In the genomic region with DNA sequence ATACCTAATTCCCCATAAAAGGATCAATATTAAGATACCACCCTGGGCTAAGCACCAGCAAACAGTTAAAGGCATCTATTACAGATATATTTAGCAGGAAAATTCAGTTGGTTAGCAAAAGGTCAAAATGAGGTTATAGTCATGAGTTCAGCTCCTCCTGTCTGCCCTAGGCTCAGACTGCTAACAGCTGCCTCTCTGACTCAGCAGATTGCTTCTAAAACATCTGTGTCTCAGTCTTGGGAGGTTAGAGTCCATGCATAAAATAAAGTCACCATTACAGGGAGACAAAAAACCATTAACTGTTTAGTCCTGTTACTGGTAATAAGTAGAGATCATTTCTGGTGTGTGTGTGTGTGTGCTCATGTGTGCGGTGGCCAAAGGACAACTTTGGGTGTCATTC, we compare ENCODE assay signal across 27 mouse cellular contexts. TPM values are rescaled to one million over a fixed set of nuclear protein-coding genes. Genes with fewer than 3 reads are reported as not detected.
DNase-seq lines count a peak whose midpoint lies in the region; TF ChIP-seq lines count a peak whose summit lies in the region.
"Had no signal": no experiment of that assay in that cellular context is flagged by ENCODE, and none has a peak within 500 bp of the region (broad histone marks: within the 10 kb centered on the region; RNA-seq: fewer than 3 reads in every experiment).

No protein-coding gene starts in this region.

- TF ChIP-seq CTCF in heart, adult 2 months (IDR thresholded peaks at IDR 0.05): no peak
- no peak for TF ChIP-seq CTCF in embryonic fibroblast, embryonic 13.5 days (IDR thresholded peaks at IDR 0.05; ENCODE audit: borderline replicate concordance, insufficient read depth, low read length)

- H3K4me3 ChIP-seq in heart, adult 2 months: no peak overlapping the region
- H3K4me3 ChIP-seq in embryonic fibroblast, embryonic 13.5 days (ENCODE audit: insufficient read depth, low read length): no peak overlapping the region
- no peak overlapping the region for H3K4me3 ChIP-seq in myocyte
- H3K4me3 ChIP-seq: heart, embryonic 12.5 days; hindbrain, embryonic 13.5 days; limb, embryonic 10.5 days; limb, embryonic 15.5 days; liver, embryonic 15.5 days; midbrain, embryonic 10.5 days; midbrain, embryonic 15.5 days; neural tube, embryonic 12.5 days had no signal

- H3K27me3 ChIP-seq in heart, adult 2 months (ENCODE audit: control insufficient read depth, insufficient read depth, low read length): no peaks in the 10 kb centered on the region
- no peaks in the 10 kb centered on the region for H3K27me3 ChIP-seq in myocyte (ENCODE audit: control insufficient read depth, insufficient read depth, insufficient read length)
- H3K27me3 ChIP-seq: heart, embryonic 12.5 days; hindbrain, embryonic 13.5 days; limb, embryonic 15.5 days; liver, embryonic 15.5 days; midbrain, embryonic 15.5 days; neural tube, embryonic 12.5 days had no signal

- peak; percentile 85 for DNase-seq in heart, adult 11 months
- no peak for DNase-seq in heart, adult 2 months
- peak; percentile 4 for DNase-seq in kidney, postnatal 10 days
- DNase-seq in kidney, adult 18-20 months: no peak
- no peak for DNase-seq in thymus, postnatal 25 days
- DNase-seq in layer of hippocampus, postnatal 10 days (ENCODE audit: low spot score in 2 of 2): no peak
- DNase-seq: adrenal gland, adult 8-10 months; cerebellum, adult 11 months; cerebellum, postnatal 10 days; gastrocnemius, postnatal 25 days; heart, adult 18-20 months; heart, postnatal 4 days; lung, embryonic 14.5 days; lung, postnatal 14 days; right cerebral cortex, postnatal 4 days; thymus, adult 2 months; thymus, postnatal 4 days had no signal

- intact Hi-C loops in heart, adult 2 months (cut with DNase I): no loop called here

- peaks cover 22% of the 10 kb centered on the region for H3K36me3 ChIP-seq in heart, adult 2 months (ENCODE audit: control insufficient read depth, insufficient read depth, low read length)
- peaks cover 3% of the 10 kb centered on the region for H3K36me3 ChIP-seq in myocyte (ENCODE audit: control insufficient read depth, insufficient read depth)
- H3K36me3 ChIP-seq: liver, embryonic 15.5 days had no signal

- H3K4me1 ChIP-seq in heart, adult 2 months (ENCODE audit: control insufficient read depth, insufficient read depth, low read length): peaks cover 15% of the 10 kb centered on the region
- peaks cover 14% of the 10 kb centered on the region for H3K4me1 ChIP-seq in embryonic fibroblast, embryonic 13.5 days (ENCODE audit: control insufficient read depth, insufficient read depth, low read length)
- H3K4me1 ChIP-seq: liver, embryonic 15.5 days had no signal

- H3K79me2 ChIP-seq in heart, adult 2 months (replicated peaks; ENCODE audit: control insufficient read depth, insufficient read depth, low read length): peaks cover 7% of the 10 kb centered on the region
- peaks cover 39% of the 10 kb centered on the region for H3K79me2 ChIP-seq in myocyte (ENCODE audit: control insufficient read depth, insufficient read depth)

- peak overlapping the region; percentile 45 for H3K4me2 ChIP-seq in myocyte (ENCODE audit: low read depth)
- H3K4me2 ChIP-seq: heart, embryonic 12.5 days; hindbrain, embryonic 13.5 days; limb, embryonic 15.5 days; liver, embryonic 15.5 days; lung, embryonic 14.5 days; midbrain, embryonic 15.5 days; neural tube, embryonic 12.5 days had no signal

- no peak overlapping the region for H3K9ac ChIP-seq in heart, adult 2 months (ENCODE audit: low read depth, low read length)
- H3K9ac ChIP-seq: heart, embryonic 12.5 days; hindbrain, embryonic 13.5 days; limb, embryonic 15.5 days; liver, embryonic 15.5 days; lung, embryonic 14.5 days; midbrain, embryonic 15.5 days; neural tube, embryonic 12.5 days had no signal

- TF ChIP-seq POLR2A in heart, adult 2 months (IDR thresholded peaks at IDR 0.05; ENCODE audit: insufficient read depth, low read depth, low read length): no peak
- no peak for TF ChIP-seq POLR2A in embryonic fibroblast, embryonic 13.5 days (IDR thresholded peaks at IDR 0.05; ENCODE audit: low read depth, low read length)
- TF ChIP-seq POLR2A in myocyte (IDR thresholded peaks at IDR 0.05; ENCODE audit: insufficient read length, low read depth): no peak

- no peak for TF ChIP-seq EP300 in heart, adult 2 months (IDR thresholded peaks at IDR 0.05; ENCODE audit: insufficient read depth, low read depth, low read length)

- H3K27ac ChIP-seq in heart, adult 2 months: no peak overlapping the region
- peak overlapping the region; percentile 41; the same call in 1 of the 2 replicates for H3K27ac ChIP-seq in embryonic fibroblast, embryonic 13.5 days (ENCODE audit: insufficient read depth, low read length)
- H3K27ac ChIP-seq: hindbrain, embryonic 13.5 days; limb, embryonic 10.5 days; limb, embryonic 15.5 days; liver, embryonic 15.5 days; midbrain, embryonic 10.5 days; midbrain, embryonic 15.5 days; neural tube, embryonic 12.5 days had no signal

- no peak overlapping the region for H3ac ChIP-seq in myocyte (ENCODE audit: control insufficient read depth, insufficient read length)

- WGBS in heart, adult 2 months: 100% methylated on average over 1 of the region's 1 CpGs

TF ChIP-seq in myocyte, 11 proteins besides CTCF, POLR2A, EP300 and RAD21:
- TF ChIP-seq MYOD1 (IDR thresholded peaks at IDR 0.05; ENCODE audit: control insufficient read depth in 1 of 3, insufficient read length in 2 of 3, low read depth in 2 of 3): peak; percentile 69 to 87 (median 75)
- no peak for TF ChIP-seq MAX (IDR thresholded peaks at IDR 0.05; ENCODE audit: low read depth)
- TF ChIP-seq MYOG (IDR thresholded peaks at IDR 0.05; ENCODE audit: control insufficient read depth in 1 of 3, insufficient read depth in 1 of 3, insufficient read length in 2 of 3, low read depth in 2 of 3): peak in 2 of 3 experiments; percentile 38 to 79
- peak; percentile 77 for TF ChIP-seq TCF12 (IDR thresholded peaks at IDR 0.05; ENCODE audit: insufficient read depth, poor library complexity, severe bottlenecking)
- no peak for TF ChIP-seq E2F4 (IDR thresholded peaks at IDR 0.05; ENCODE audit: insufficient read depth)

RNA-seq across cellular contexts. Expression of gene App, which starts 58.8 kb away (rescaled TPM):
- total RNA-seq in heart, adult 2 months (2021): 100 to 1,000 TPM; 141 to 142 TPM
- 90.6 and 116 TPM in 2 replicates for polyA plus RNA-seq in heart, adult 2 months (2012; rRNA removed)
- 740 and 800 TPM in 2 replicates for polyA plus RNA-seq in embryonic fibroblast, embryonic 13.5 days (2011; ENCODE audit: insufficient read length, low read depth, missing spikeins)
- polyA plus RNA-seq in myocyte (2012; fragmentation: generic; extraction: Trizol): 207 TPM
- total RNA-seq in layer of hippocampus, postnatal 10 days (2021): 1,000 to 10,000 TPM; 1,081 to 1,149 TPM

Comparison
In these comparisons a context has a peak if more than half of its experiments do, and no peak if none do; other contexts are left out.
1. DNase-seq: peak in heart, adult 11 months (single experiment) and kidney, postnatal 10 days (single experiment); none in heart, adult 2 months (0 of 2), kidney, adult 18-20 months (single experiment), thymus, postnatal 25 days (single experiment) and layer of hippocampus, postnatal 10 days (0 of 2).